Mouse (Mus musculus) stomach, embryonic 15.5 days (tissue): ENCODE data around the gene Cyb561d2. TPM values are rescaled to one million over a fixed set of nuclear protein-coding genes. Genes with fewer than 3 reads are reported as not detected.

Experiments used
- ATAC-seq: fragments of 200-750 bp; cut with Nextera tagmentation; 2 replicates; pipeline ENCODE4 v1.8.0; 2017; ENCODE audit warnings: low read depth, moderate number of reproducible peaks, moderate TSS enrichment; ENCODE audit not compliant: insufficient read depth, low FRiP score
- H3K27ac ChIP-seq: fragments of 300-500 bp; sonication (generic); 2 replicates; pipeline ENCODE4 v1.5.1; 2015; ENCODE audit warnings: mild to moderate bottlenecking, inconsistent platforms
- H3K27me3 ChIP-seq: fragments of 300-500 bp; sonication (generic); replicated peaks from 2 replicates; pipeline ENCODE4 v1.6.1; 2015; ENCODE audit warnings: inconsistent platforms
- H3K36me3 ChIP-seq: fragments of 300-500 bp; sonication (generic); 2 replicates; pipeline ENCODE4 v1.6.1; 2015; ENCODE audit warnings: inconsistent platforms
- H3K4me1 ChIP-seq: fragments of 300-500 bp; sonication (generic); 2 replicates; pipeline ENCODE4 v1.6.1; 2015; ENCODE audit warnings: inconsistent platforms
- H3K4me2 ChIP-seq: fragments of 300-500 bp; sonication (generic); 2 replicates; pipeline ENCODE4 v1.6.1; 2015; ENCODE audit warnings: mild to moderate bottlenecking, inconsistent platforms
- H3K4me3 ChIP-seq: fragments of 300-500 bp; sonication (generic); replicated peaks from 2 replicates; pipeline ENCODE4 v1.5.1; 2015; ENCODE audit warnings: inconsistent platforms
- H3K9ac ChIP-seq: fragments of 300-500 bp; sonication (generic); 2 replicates; pipeline ENCODE4 v1.6.1; 2015; ENCODE audit warnings: inconsistent platforms
- H3K9me3 ChIP-seq: fragments of 300-500 bp; sonication (generic); 2 replicates; pipeline ENCODE4 v1.6.1; 2016; ENCODE audit warnings: inconsistent platforms
- WGBS: fragments of 180-500 bp; shearing (Covaris S2); methylation state at CpG from one replicate; pipeline ENCODE4 v1.1.7; 2015; 5-methylcytosine and 5-hydroxymethylcytosine counted together
- polyA plus RNA-seq: library from polyadenylated mRNA; unstranded; fragments of >200 nt; fragmentation: Nextera tagmentation; extraction: Ambion mirVana; gene quantifications from 2 replicates; pipeline ENCODE4 v1.2.1, GENCODE M21; 2015

The Cyb561d2 gene
- polyA plus RNA-seq, 1 experiment from 2014 or later = 31.3 TPM

GRCm38 (mm10) chr9:107534408-107535202, 7.4 kb downstream of the Cyb561d2 start:
- H3K27ac ChIP-seq = peak overlapping the region; percentile 80
- peaks cover 21% of the 10 kb centered on the region for H3K4me1 ChIP-seq
- peak overlapping the region; percentile 78 for H3K4me2 ChIP-seq
- H3K9me3 ChIP-seq = no peaks in the 10 kb centered on the region
- H3K4me3 ChIP-seq = peak overlapping the region; percentile 83
- H3K9ac ChIP-seq = peak overlapping the region; percentile 54
- under 1% methylated on average over 40 of the region's 40 CpGs for WGBS
- no peaks in the 10 kb centered on the region for H3K27me3 ChIP-seq
- peak; percentile 4 for ATAC-seq
- peaks cover 21% of the 10 kb centered on the region for H3K36me3 ChIP-seq

- WGBS = under 1% methylated on average over 48 of the region's 48 CpGs
- peak within 1 kb of the TSS; percentile 80 for H3K27ac ChIP-seq
- peak within 1 kb of the TSS; percentile 83 for H3K4me3 ChIP-seq
- H3K9me3 ChIP-seq = no peaks in the 10 kb centered on the region
- ATAC-seq = peak; percentile 99
- peak within 1 kb of the TSS; percentile 78 for H3K4me2 ChIP-seq
- peaks cover 21% of the 10 kb centered on the region for H3K4me1 ChIP-seq
- H3K36me3 ChIP-seq = peaks cover 15% of the 10 kb centered on the region
- H3K27me3 ChIP-seq = no peaks in the 10 kb centered on the region
- peak within 1 kb of the TSS; percentile 54 for H3K9ac ChIP-seq
These were observed 8.1 kb downstream of the Cyb561d2 start, which contains the start of gene Tmem115 for GRCm38 (mm10) chr9:107533791-107534407. Gene Tmem115, plus strand, starts transcription at chr9:107533945.

- Histone ChIP-seq H3K4me1 (peaks cover 22% of the 10 kb centered on the region), H3K4me2 (peak overlapping the region; percentile 87), H3K4me3 (peak overlapping the region; percentile 42), H3K9ac (no peak overlapping the region), H3K27ac (no peak overlapping the region), H3K27me3 (peaks cover 24% of the 10 kb centered on the region), H3K36me3 (no peaks in the 10 kb centered on the region), H3K9me3 (no peaks in the 10 kb centered on the region)
- ATAC-seq = peak; percentile 64
- 5% methylated on average over 44 of the region's 44 CpGs for WGBS
These were observed 15.6 kb downstream of the Cyb561d2 start for GRCm38 (mm10) chr9:107526198-107527026.

GRCm38 (mm10) chr9:107522400-107522711, 19.6 kb downstream of the Cyb561d2 start:
- Histone ChIP-seq H3K4me1 (peaks cover 27% of the 10 kb centered on the region), H3K4me3 (peak overlapping the region; percentile 23), H3K4me2 (peak overlapping the region; percentile 49), H3K27ac (0 out of 2 replicates have a peak overlapping the region, but pooled peaks have one; percentile 16), H3K9ac (no peak overlapping the region), H3K36me3 (no peaks in the 10 kb centered on the region), H3K27me3 (peaks cover 18% of the 10 kb centered on the region), H3K9me3 (no peaks in the 10 kb centered on the region)
- WGBS = 41% methylated on average over 2 of the region's 2 CpGs
- no peak for ATAC-seq

GRCm38 (mm10) chr9:107521711-107522399, 20.1 kb downstream of the Cyb561d2 start:
- peak overlapping the region; percentile 23 for H3K4me3 ChIP-seq
- H3K4me1 ChIP-seq = peaks cover 22% of the 10 kb centered on the region
- ATAC-seq = peak; percentile 56; the same call in 1 of the 2 replicates
- peak overlapping the region; percentile 49 for H3K4me2 ChIP-seq
- peaks cover 14% of the 10 kb centered on the region for H3K27me3 ChIP-seq
- H3K9me3 ChIP-seq = no peaks in the 10 kb centered on the region
- H3K36me3 ChIP-seq = no peaks in the 10 kb centered on the region
- WGBS = 15% methylated on average over 25 of the region's 25 CpGs
- H3K9ac ChIP-seq = no peak overlapping the region
- H3K27ac ChIP-seq = peak overlapping the region; percentile 16; the same call in 1 of the 2 replicates

GRCm38 (mm10) chr9:107521190-107521589, 20.8 kb downstream of the Cyb561d2 start:
- H3K27me3 ChIP-seq = peaks cover 12% of the 10 kb centered on the region
- H3K4me1 ChIP-seq = peaks cover 17% of the 10 kb centered on the region
- no peak for ATAC-seq
- H3K36me3 ChIP-seq = no peaks in the 10 kb centered on the region
- H3K4me2 ChIP-seq = 0 out of 2 replicates have a peak overlapping the region, but pooled peaks have one; percentile 49
- H3K9me3 ChIP-seq = no peaks in the 10 kb centered on the region
- 20% methylated on average over 5 of the region's 5 CpGs for WGBS
- H3K4me3 ChIP-seq = no peak overlapping the region
- H3K9ac ChIP-seq = no peak overlapping the region
- H3K27ac ChIP-seq = no peak overlapping the region

GRCm38 (mm10) chr9:107520331-107520730, 21.7 kb downstream of the Cyb561d2 start:
- no peak overlapping the region for H3K4me3 ChIP-seq
- H3K36me3 ChIP-seq = no peaks in the 10 kb centered on the region
- 65% methylated on average over 6 of the region's 6 CpGs for WGBS
- ATAC-seq = no peak
- no peaks in the 10 kb centered on the region for H3K9me3 ChIP-seq
- H3K4me2 ChIP-seq = no peak overlapping the region
- no peak overlapping the region for H3K9ac ChIP-seq
- peaks cover 17% of the 10 kb centered on the region; the same call in 1 of the 2 replicates for H3K4me1 ChIP-seq
- no peak overlapping the region for H3K27ac ChIP-seq
- H3K27me3 ChIP-seq = peaks cover 4% of the 10 kb centered on the region; the same call in 1 of the 2 replicates

- Histone ChIP-seq H3K27me3 (0 out of 2 replicates have a peak, but pooled peaks cover 3% of the 10 kb centered on the region), H3K4me2 (no peak overlapping the region), H3K4me3 (no peak overlapping the region), H3K9me3 (no peaks in the 10 kb centered on the region), H3K9ac (no peak overlapping the region), H3K36me3 (no peaks in the 10 kb centered on the region), H3K27ac (no peak overlapping the region), H3K4me1 (no peaks in the 10 kb centered on the region)
- ATAC-seq = no peak
- WGBS = 14% methylated on average over 14 of the region's 14 CpGs
These were observed 27.6 kb downstream of the Cyb561d2 start for GRCm38 (mm10) chr9:107514303-107514955.

- H3K4me2 ChIP-seq = no peak overlapping the region
These were observed 29.7 kb downstream of the Cyb561d2 start for GRCm38 (mm10) chr9:107512326-107512725.

GRCm38 (mm10) chr9:107511436-107511835, 30.6 kb downstream of the Cyb561d2 start:
- no peaks in the 10 kb centered on the region for H3K9me3 ChIP-seq
- ATAC-seq = no peak
- H3K9ac ChIP-seq = no peak overlapping the region
- WGBS = 49% methylated on average over 8 of the region's 8 CpGs
- H3K4me1 ChIP-seq = 0 out of 2 replicates have a peak, but pooled peaks cover 2% of the 10 kb centered on the region
- H3K4me2 ChIP-seq = no peak overlapping the region
- no peaks in the 10 kb centered on the region for H3K36me3 ChIP-seq
- no peak overlapping the region for H3K4me3 ChIP-seq
- no peak overlapping the region for H3K27ac ChIP-seq
- 0 out of 2 replicates have a peak, but pooled peaks cover 3% of the 10 kb centered on the region for H3K27me3 ChIP-seq

More at GRCm38 (mm10) chr9:107512326-107512725, 29.7 kb downstream of the Cyb561d2 start:
- H3K9ac ChIP-seq = no peak overlapping the region
- 81% methylated on average over 16 of the region's 16 CpGs for WGBS
- ATAC-seq = no peak
- H3K9me3 ChIP-seq = no peaks in the 10 kb centered on the region
- H3K27ac ChIP-seq = no peak overlapping the region
- no peaks in the 10 kb centered on the region for H3K36me3 ChIP-seq
- 0 out of 2 replicates have a peak, but pooled peaks cover 2% of the 10 kb centered on the region for H3K4me1 ChIP-seq
- 0 out of 2 replicates have a peak, but pooled peaks cover 3% of the 10 kb centered on the region for H3K27me3 ChIP-seq
- H3K4me3 ChIP-seq = no peak overlapping the region
